Mouse (Mus musculus) forebrain, embryonic 10.5 days (tissue): ENCODE data around the gene Dqx1. TPM values are rescaled to one million over a fixed set of nuclear protein-coding genes. Genes with fewer than 3 reads are reported as not detected.
A peak's percentile ranks its signal among the peaks of the same experiment; 100 is the strongest.

Experiments
- DNase-seq: peaks from one replicate; pipeline ENCODE4 v3.0.0-alpha.2; 2017; ENCODE audit warnings: low spot score; ENCODE audit errors: extremely low spot score
- H3K27ac ChIP-seq: fragments of 300-500 bp; sonication (generic); 2 replicates; pipeline ENCODE4 v1.5.1; 2016; ENCODE audit warnings: mild to moderate bottlenecking
- H3K27me3 ChIP-seq: fragments of 300-500 bp; sonication (generic); 2 replicates; pipeline ENCODE4 v1.6.1; 2016; ENCODE audit warnings: mild to moderate bottlenecking; ENCODE audit not compliant: poor library complexity, severe bottlenecking
- H3K36me3 ChIP-seq: fragments of 300-500 bp; sonication (generic); replicated peaks from 2 replicates; pipeline ENCODE4 v1.6.1; 2016; ENCODE audit warnings: mild to moderate bottlenecking, moderate library complexity
- H3K4me1 ChIP-seq: fragments of 300-500 bp; sonication (generic); 2 replicates; pipeline ENCODE4 v1.6.1; 2016
- H3K4me3 ChIP-seq: fragments of 300-500 bp; sonication (generic); 2 replicates; pipeline ENCODE4 v1.5.1; 2016; ENCODE audit warnings: mild to moderate bottlenecking, moderate library complexity
- H3K9me3 ChIP-seq: fragments of 300-500 bp; sonication (generic); 2 replicates; pipeline ENCODE4 v1.6.1; 2016; ENCODE audit warnings: mild to moderate bottlenecking, moderate library complexity
- WGBS: fragments of 180-500 bp; shearing (Covaris S2); methylation state at CpG from one replicate; pipeline ENCODE4 v1.1.7; 2016; 5-methylcytosine and 5-hydroxymethylcytosine counted together
- polyA plus RNA-seq: library from polyadenylated mRNA; unstranded; fragments of >200 nt; fragmentation: Nextera tagmentation; extraction: Ambion mirVana; gene quantifications from 2 replicates; pipeline ENCODE4 v1.2.1, GENCODE M21; 2016

Dqx1 gene
- polyA plus RNA-seq, 1 experiment from 2014 or later, result 1.7 TPM

DNA sequence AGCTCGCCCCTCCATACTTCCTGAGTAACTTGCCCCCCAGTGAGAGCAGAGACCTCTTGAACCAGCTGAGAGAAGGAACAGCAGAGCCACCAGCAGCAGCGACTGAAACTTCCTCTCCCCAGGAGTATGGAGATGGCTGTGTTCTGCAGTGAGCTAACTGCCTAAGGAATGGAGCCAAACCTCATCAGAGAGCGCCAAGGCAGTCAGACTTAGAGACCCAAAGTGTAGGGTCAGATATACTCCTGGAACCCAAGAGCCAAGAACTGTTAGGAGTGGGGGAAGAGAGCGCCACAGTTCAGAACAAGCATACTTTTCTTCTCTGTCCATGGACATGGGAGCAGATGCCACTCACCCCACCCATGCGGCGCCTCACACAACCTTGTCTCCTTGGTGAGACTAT lies 8.8 kb downstream of the Dqx1 start:
- no peak for DNase-seq
- WGBS, result 25% methylated on average over 6 of the region's 6 CpGs
- H3K27ac ChIP-seq, result no peak overlapping the region
- H3K9me3 ChIP-seq, result no peaks in the 10 kb centered on the region
- H3K4me3 ChIP-seq, result no peak overlapping the region
- H3K36me3 ChIP-seq, result no peaks in the 10 kb centered on the region
- peaks cover 100% of the 10 kb centered on the region for H3K27me3 ChIP-seq
- peaks cover 36% of the 10 kb centered on the region for H3K4me1 ChIP-seq

DNA sequence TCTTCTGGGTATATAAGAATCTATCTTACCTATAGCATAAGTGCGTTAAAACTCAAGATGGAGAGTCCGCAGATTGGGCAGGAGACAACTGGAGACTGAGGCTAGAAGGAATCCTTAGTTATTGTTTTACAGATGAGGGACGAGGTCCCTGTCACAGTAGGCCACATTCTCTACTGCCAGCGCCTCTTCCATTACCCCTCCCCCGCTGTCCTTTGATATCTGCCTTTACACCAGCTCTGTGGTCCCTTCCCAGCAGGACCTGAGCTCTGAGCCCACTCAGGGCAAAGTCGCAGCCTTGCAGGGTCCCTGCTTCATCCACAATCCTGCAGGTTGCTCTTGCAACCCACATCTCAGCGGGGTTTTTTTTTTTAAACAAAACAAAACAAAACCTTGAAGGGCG lies 10.6 kb downstream of the Dqx1 start:
- no peaks in the 10 kb centered on the region for H3K36me3 ChIP-seq
- WGBS, result 2% methylated on average over 8 of the region's 8 CpGs
- H3K4me3 ChIP-seq, result peak overlapping the region; percentile 38; the same call in 1 of the 2 replicates
- no peak for DNase-seq
- H3K27me3 ChIP-seq, result peaks cover 100% of the 10 kb centered on the region
- H3K4me1 ChIP-seq, result peaks cover 40% of the 10 kb centered on the region
- no peaks in the 10 kb centered on the region for H3K9me3 ChIP-seq
- no peak overlapping the region for H3K27ac ChIP-seq

DNA sequence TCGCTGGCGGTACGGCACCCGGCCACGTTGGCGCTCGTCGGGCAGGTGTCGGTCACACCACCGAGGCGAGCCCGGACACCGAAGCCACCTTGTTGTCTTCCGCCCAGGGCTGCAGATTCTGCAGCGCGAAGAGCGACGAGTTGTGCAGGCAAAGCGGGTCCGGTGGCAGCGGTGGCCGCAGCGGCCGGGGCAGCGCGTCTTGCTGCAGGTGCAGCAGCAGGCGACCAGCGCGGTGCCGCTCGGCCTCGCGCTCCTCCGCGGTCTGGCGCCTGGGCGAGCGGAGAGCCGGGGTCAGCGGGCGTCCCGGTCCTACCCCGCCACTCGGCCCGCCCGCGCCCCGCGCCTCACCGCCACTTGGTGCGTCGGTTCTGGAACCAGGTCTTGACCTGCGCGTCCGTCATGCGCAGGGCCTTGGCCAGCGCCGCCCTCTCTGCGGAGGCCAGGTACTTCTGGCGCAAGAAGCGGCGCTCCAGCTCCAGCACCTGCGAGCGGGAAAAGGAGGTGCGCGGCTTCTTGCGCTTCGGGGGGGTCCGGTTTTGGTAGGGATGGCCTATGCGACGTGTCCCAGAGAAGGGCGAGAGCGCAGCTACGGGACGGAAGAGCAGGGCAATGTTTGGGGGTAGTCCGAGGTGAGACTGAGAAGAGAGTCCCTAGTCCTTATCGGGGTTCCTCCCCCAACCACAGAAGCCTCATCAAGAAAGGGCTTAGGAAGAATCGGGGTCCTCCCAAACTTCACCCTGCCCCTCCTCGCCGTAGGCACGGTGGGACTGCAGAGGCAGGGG lies 11.3 kb downstream of the Dqx1 start:
- H3K27ac ChIP-seq, result no peak overlapping the region
- under 1% methylated on average over 81 of the region's 81 CpGs for WGBS
- H3K36me3 ChIP-seq, result no peaks in the 10 kb centered on the region
- H3K27me3 ChIP-seq, result peaks cover 100% of the 10 kb centered on the region
- peaks cover 40% of the 10 kb centered on the region for H3K4me1 ChIP-seq
- H3K4me3 ChIP-seq, result peak overlapping the region; percentile 38
- H3K9me3 ChIP-seq, result no peaks in the 10 kb centered on the region
- no peak for DNase-seq

DNA sequence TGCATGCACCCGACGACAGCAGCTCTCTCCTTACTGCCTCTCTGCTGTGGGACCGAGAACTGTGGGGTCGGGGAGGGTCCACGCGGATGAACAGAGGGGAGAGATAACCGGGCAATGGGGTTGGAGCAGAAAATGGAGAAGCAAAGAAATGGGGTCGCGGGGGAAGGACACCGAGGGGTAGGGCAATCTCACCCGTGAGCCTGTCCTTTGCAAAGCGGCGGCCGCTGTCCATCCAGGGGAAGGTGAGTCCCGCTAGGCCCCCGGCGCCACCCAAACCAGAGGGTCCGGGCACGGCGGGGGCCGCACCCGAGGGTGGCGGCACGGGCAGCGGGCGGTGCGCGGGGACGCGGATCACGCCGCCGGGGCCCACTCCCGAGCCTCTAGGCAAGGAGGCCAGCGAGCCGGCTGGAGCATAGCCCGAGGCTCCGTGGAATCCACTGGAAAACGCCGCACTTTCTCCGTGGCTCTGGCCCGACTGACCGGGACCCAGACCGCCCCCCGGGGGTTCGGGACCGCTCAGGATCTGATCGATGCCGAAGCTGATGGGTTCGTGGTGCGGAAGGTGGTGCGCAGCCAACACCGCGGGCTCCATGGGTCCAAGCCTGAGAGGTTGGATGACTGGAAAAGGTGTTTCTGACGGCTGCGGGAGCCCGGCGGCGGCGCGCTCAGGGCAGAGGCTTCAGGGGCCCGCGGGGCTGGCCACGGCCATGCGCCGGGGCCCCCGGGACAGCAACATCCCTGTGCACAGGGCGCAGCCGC lies 12.0 kb downstream of the Dqx1 start:
- Histone ChIP-seq H3K4me3 (peak overlapping the region; percentile 43), H3K9me3 (no peaks in the 10 kb centered on the region), H3K36me3 (no peaks in the 10 kb centered on the region), H3K27me3 (peaks cover 100% of the 10 kb centered on the region), H3K4me1 (peaks cover 36% of the 10 kb centered on the region), H3K27ac (no peak overlapping the region)
- under 1% methylated on average over 69 of the region's 69 CpGs for WGBS
- peak; percentile 50 for DNase-seq

DNA sequence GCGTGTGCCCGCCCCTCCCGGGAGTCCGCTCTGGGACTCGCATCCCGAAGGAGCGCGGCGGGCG lies 12.4 kb downstream of the Dqx1 start, which contains the start of gene Tlx2:
Gene Tlx2, minus strand, starts transcription at position 47 of the 64 bp plus-strand sequence.
- Histone ChIP-seq H3K27me3 (peaks cover 100% of the 10 kb centered on the region), H3K9me3 (no peaks in the 10 kb centered on the region), H3K4me1 (peaks cover 35% of the 10 kb centered on the region), H3K4me3 (peak within 1 kb of the TSS; percentile 43), H3K27ac (no peak within 1 kb of the TSS), H3K36me3 (no peaks in the 10 kb centered on the region)
- DNase-seq, result no peak
- WGBS, result 0% methylated on average over 10 of the region's 10 CpGs

DNA sequence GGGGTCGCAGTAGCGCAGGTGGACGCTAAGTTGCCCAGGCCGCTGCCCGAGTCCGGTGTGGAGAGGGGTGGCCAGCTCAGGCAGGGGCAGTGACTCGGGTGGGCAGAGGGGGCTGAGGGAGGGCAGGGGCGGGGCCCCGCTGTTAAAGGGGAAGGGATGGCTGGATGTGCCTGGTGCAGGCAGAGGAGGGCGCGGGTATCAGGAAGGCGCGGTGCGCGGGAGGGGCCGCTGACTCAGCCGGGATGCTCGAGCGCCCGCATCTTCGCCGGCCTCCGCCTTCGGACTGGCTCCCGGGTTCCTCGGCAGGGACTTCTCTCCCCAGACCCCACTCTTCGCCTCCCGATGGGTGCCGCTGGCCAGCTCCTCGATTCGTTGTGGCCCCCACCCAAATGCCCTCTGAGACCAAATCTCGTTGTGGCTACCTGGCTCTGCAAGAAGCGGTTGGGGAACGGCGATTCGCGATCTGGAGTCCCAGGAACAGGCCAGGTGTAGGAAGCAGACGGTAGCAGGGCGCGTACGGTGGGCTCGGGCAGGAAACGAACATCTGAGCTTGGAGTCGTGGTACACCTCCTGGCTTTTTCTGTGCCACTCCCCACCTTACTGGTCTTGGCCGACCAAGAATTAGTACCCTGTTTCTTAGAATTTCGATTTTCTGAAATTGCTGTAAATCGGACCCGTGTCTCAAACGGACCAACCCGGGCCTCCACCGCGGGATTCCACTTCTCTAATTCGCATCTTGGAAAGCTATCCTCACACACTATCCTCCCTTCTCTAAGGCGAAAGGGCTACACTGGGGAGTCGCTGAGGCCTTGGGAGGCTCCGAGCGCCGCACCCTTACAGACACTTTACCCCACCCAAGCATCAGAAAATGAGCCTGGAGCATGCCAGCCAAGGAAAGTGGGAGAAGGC lies 12.9 kb downstream of the Dqx1 start:
- Histone ChIP-seq H3K36me3 (no peaks in the 10 kb centered on the region), H3K4me1 (peaks cover 35% of the 10 kb centered on the region), H3K27me3 (peaks cover 100% of the 10 kb centered on the region), H3K4me3 (peak overlapping the region; percentile 43), H3K9me3 (no peaks in the 10 kb centered on the region), H3K27ac (no peak overlapping the region)
- WGBS, result under 1% methylated on average over 58 of the region's 58 CpGs
- DNase-seq, result peak; percentile 65

DNA sequence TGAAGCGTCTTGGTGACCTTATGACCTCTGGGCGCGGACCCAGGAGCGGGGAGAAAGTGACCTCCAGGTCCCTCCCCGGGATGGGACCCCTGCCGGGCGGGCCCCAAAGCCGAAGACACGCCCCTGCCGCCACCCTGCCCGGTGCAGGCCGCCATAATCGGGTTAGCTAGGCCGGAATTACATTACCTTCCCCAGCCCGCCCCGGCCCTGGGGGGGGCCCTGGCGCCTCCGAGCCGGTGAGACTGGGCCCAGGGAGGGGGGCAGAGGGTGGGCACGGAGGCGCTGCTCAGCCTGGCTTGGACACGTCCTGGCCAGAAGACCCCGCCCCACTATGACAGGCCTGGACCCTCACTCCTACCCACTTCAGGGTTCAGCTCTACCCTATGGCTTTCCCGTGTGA lies 13.6 kb downstream of the Dqx1 start:
- Histone ChIP-seq H3K4me3 (peak overlapping the region; percentile 36), H3K9me3 (no peaks in the 10 kb centered on the region), H3K36me3 (no peaks in the 10 kb centered on the region), H3K27me3 (peaks cover 100% of the 10 kb centered on the region), H3K27ac (no peak overlapping the region), H3K4me1 (peaks cover 35% of the 10 kb centered on the region)
- WGBS, result under 1% methylated on average over 24 of the region's 24 CpGs
- no peak for DNase-seq

DNA sequence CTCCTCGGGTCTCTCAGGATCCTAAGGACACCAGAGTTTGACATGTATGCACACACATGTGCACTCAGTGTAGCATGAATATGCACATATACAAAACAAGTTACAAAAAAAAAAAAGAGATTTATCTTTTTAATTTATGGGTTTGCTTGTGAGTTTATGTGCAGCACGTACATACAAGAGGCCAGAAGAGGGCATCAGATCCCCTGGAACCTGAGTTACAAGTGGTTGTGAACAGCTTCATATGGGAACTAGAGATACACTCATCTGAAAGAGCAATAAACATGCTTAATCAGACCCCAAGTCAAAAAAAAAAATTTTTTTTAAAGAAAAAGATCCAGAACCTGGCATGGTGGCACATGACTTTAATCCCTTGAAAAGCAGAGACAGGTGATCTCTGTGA lies 17.3 kb downstream of the Dqx1 start:
- Histone ChIP-seq H3K4me1 (peaks cover 44% of the 10 kb centered on the region), H3K27me3 (peaks cover 77% of the 10 kb centered on the region), H3K9me3 (no peaks in the 10 kb centered on the region), H3K27ac (no peak overlapping the region), H3K4me3 (no peak overlapping the region), H3K36me3 (peaks cover 3% of the 10 kb centered on the region)
- DNase-seq, result no peak
- 20% methylated on average over 2 of the region's 2 CpGs for WGBS

DNA sequence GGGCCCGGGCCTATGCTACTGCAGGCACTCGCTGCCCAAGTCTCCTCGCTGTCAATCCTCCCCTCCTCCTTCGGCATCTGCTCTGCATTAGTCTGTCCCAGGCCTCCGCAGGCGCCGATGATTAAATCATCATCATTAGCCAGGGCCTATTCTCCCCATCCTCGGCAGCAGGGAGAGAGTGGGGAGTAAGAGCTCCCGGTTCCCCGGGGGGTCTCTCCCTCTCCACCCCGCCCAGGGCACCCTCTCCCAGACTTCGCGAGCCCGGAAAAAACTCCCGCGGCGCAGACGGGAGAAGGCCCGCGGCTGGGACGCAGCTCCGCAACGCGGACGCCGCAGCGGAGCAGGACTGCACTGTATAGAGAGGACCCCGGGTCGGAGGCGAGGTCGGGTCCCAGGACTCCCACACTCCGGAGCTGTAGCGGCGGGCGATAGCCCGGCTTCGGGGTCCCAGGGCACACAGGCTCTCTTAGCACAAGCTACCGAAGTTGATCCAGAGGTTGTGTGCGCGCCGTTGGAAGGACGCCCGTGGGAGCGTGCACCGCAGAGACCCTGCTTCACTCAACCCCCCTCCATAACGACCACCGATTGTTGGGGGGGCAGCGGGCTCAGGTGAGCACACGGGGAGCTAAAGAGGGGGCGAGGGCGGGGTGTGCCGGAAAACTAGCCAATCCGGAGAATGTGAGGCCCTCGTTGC lies 20.1 kb downstream of the Dqx1 start, which contains the start of gene Pcgf1:
Gene Pcgf1, plus strand, starts transcription at position 240 of the 694 bp plus-strand sequence.
- no peaks in the 10 kb centered on the region for H3K9me3 ChIP-seq
- H3K27me3 ChIP-seq, result peaks cover 69% of the 10 kb centered on the region
- WGBS, result under 1% methylated on average over 54 of the region's 54 CpGs
- peaks cover 29% of the 10 kb centered on the region for H3K36me3 ChIP-seq
- H3K4me3 ChIP-seq, result peak within 1 kb of the TSS; percentile 86
- H3K27ac ChIP-seq, result peak within 1 kb of the TSS; percentile 96
- peaks cover 26% of the 10 kb centered on the region for H3K4me1 ChIP-seq
- peak; percentile 60 for DNase-seq

DNA sequence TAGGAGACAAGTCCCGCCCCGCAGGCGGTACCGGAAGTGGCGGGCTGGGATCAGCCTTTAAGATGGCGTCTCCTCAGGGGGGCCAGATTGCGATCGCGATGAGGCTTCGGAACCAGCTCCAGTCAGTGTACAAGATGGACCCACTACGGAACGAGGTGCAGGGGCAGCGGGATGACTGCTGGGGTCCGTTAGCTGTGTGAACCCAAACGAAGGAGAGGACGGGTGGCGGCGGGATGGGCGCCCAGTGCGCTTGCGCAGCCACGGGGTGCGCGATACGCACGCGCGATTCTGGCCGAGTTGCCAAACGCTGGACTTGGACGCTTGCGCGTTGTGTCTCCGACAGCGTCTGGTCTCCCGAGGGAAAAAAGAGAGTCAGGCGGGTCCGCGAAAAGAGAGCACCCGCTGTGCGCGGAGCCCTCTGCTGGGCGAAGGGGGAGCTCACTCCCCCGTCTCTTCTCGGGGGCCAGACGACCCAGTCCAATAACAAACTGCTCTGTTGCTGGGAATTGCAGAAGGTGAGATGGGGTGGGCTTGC lies 20.7 kb downstream of the Dqx1 start:
- Histone ChIP-seq H3K27ac (peak overlapping the region; percentile 96), H3K4me3 (peak overlapping the region; percentile 86), H3K9me3 (no peaks in the 10 kb centered on the region), H3K27me3 (peaks cover 69% of the 10 kb centered on the region), H3K36me3 (peaks cover 29% of the 10 kb centered on the region), H3K4me1 (peaks cover 28% of the 10 kb centered on the region)
- peak; percentile 98 for DNase-seq
- under 1% methylated on average over 46 of the region's 46 CpGs for WGBS

DNA sequence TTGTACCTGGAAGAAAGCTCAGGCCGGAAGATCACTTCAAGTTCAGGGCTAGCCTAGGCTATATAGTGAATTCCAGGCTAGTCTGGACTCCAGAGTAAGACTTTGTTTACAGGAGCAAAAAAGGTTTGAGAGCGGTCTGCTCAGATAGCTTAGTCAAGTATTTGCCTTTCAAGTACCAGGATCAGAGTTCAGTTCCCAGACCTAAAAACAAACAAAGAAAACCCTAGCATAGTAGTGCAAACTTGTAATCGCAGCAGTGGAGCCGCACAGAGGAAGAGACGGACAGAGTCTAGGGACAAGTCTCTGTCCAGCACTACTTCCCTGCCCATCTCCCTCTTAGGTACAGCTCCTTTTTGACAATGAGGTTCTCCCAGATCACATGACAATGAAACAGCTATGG lies 22.6 kb downstream of the Dqx1 start:
- H3K27ac ChIP-seq, result no peak overlapping the region
- WGBS, result 97% methylated on average over 5 of the region's 5 CpGs
- no peak overlapping the region for H3K4me3 ChIP-seq
- peaks cover 69% of the 10 kb centered on the region for H3K27me3 ChIP-seq
- peaks cover 41% of the 10 kb centered on the region for H3K4me1 ChIP-seq
- H3K9me3 ChIP-seq, result no peaks in the 10 kb centered on the region
- no peak for DNase-seq
- peaks cover 29% of the 10 kb centered on the region for H3K36me3 ChIP-seq

DNA sequence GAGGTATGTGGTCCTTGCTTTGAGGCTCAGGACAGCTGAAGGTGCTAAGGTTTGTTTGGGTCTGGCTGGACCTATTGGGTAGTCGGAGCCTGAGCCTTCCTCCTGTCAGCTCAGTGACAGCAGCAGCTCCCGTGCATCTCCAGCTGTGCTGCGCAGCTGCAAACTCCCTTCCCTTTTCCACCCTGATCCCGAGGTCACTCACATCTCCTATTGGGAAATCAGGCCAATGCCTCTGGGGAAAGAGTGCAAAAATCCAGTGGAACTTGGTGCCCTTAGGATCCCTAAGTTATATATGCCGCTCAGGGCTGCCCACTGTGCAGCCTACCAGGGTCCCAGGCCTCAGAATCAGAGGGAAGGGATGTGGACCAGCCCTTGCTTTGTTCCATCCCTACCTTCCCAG lies 25.9 kb downstream of the Dqx1 start:
- Histone ChIP-seq H3K4me3 (no peak overlapping the region), H3K27ac (no peak overlapping the region), H3K4me1 (peaks cover 57% of the 10 kb centered on the region), H3K9me3 (no peaks in the 10 kb centered on the region), H3K27me3 (peaks cover 77% of the 10 kb centered on the region), H3K36me3 (peaks cover 29% of the 10 kb centered on the region)
- no peak for DNase-seq
- WGBS, result 10% methylated on average over 5 of the region's 5 CpGs
